Mouse (Mus musculus): ENCODE measurements around the gene Myo7a. TPM values are rescaled to one million over a fixed set of nuclear protein-coding genes. Genes with fewer than 3 reads are reported as not detected.
A peak's percentile ranks its signal among the peaks of the same experiment; 100 is the strongest.

Gene Myo7a
- total RNA-seq, 2 experiments from 2014 or later = 9.8 to 11.0 TPM

GRCm38 (mm10) chr7:98108636-98109430, 10.5 kb downstream of the Myo7a start:
- peak in 1 of 2 experiments; percentile 53 for DNase-seq (ENCODE audit: low spot score in 2 of 2)
- intact Hi-C loops (cut with DNase I) = no loop called here

DNA sequence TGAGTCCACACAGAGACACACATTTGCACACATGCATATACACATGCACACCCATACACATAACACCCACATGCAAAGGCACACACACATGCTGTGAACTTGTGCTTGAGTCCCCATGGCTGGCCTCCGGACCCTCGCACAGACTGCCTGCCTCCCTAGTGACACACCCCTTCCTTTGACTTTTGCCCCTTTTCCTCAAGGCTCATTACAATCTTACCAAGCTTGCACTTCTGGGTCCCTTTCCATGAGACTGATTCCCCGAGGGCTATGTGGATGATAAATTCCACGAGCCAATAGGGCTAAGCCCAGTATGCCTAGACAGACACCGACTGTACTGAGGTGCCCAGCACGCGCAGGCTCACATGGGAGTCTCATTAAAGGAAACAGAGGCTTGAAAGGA, 13.1 kb downstream of the Myo7a start:
- DNase-seq (ENCODE audit: low spot score in 2 of 2) = no peak
- intact Hi-C loops (cut with DNase I) = no loop called here

- intact Hi-C loops (cut with DNase I) = no loop called here
- DNase-seq (ENCODE audit: low spot score in 2 of 2) = peak in 1 of 2 experiments; percentile 54
Measured at GRCm38 (mm10) chr7:98104481-98105435, 14.6 kb downstream of the Myo7a start.

- DNase-seq (ENCODE audit: low spot score in 2 of 2) = no peak
- intact Hi-C loops (cut with DNase I) = loop anchor here (1.0 kb wide), 1 partner anchor 16 kb away; no protein-coding TSS in a partner anchor
Measured at GRCm38 (mm10) chr7:98103942-98104292, 15.4 kb downstream of the Myo7a start.

- intact Hi-C loops (cut with DNase I) = loop anchor here (1.0 kb wide), 1 partner anchor 17 kb away; no protein-coding TSS in a partner anchor
- DNase-seq (ENCODE audit: low spot score in 2 of 2) = peak; percentile 79 to 82
Measured at GRCm38 (mm10) chr7:98103002-98103941, 16.1 kb downstream of the Myo7a start.

GRCm38 (mm10) chr7:98102488-98102887, 16.8 kb downstream of the Myo7a start:
- intact Hi-C loops (cut with DNase I) = no loop called here
- no peak for DNase-seq (ENCODE audit: low spot score in 2 of 2)

GRCm38 (mm10) chr7:98097557-98097956, 21.8 kb downstream of the Myo7a start:
- intact Hi-C loops (cut with DNase I) = no loop called here
- DNase-seq (ENCODE audit: low spot score in 2 of 2) = no peak

DNA sequence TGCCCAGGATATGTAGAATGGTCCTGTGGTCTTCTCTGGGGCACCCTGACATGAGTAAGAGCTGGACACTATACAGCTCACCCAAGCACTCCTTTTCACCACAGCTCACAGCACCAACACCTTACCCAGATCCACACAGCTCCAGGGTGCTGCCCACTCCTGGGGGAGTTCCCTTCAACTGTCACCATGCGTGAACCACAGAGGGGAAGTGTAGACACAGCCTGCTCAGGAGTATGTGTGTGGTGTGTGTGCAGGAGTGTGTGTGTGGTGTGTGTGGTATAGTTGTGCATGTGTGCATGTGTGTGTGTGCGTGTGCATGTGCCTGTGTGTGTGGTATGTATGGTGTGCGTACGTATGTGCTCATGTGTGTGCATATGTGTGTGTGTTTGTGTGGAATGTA, 23.5 kb downstream of the Myo7a start:
- intact Hi-C loops (cut with DNase I) = no loop called here

GRCm38 (mm10) chr7:98086346-98086745, 33.0 kb downstream of the Myo7a start:
- no peak for DNase-seq (ENCODE audit: low spot score in 2 of 2)
- intact Hi-C loops (cut with DNase I) = loop anchor here (10.0 kb wide), 1 partner anchor 342 kb away; no protein-coding TSS in a partner anchor

More for the DNA sequence above, 23.5 kb downstream of the Myo7a start:
- no peak for DNase-seq (ENCODE audit: low spot score in 2 of 2)

GRCm38 (mm10) chr7:98085314-98085713, 34.0 kb downstream of the Myo7a start:
- intact Hi-C loops (cut with DNase I) = loop anchor here (10.0 kb wide), 1 partner anchor 341 kb away; no protein-coding TSS in a partner anchor
- no peak for DNase-seq (ENCODE audit: low spot score in 2 of 2)

GRCm38 (mm10) chr7:98084541-98085293, 34.6 kb downstream of the Myo7a start:
- intact Hi-C loops (cut with DNase I) = loop anchor here (10.0 kb wide), 1 partner anchor 340 kb away; no protein-coding TSS in a partner anchor
- no peak for DNase-seq (ENCODE audit: low spot score in 2 of 2)

- no peak for DNase-seq (ENCODE audit: low spot score in 2 of 2)
- intact Hi-C loops (cut with DNase I) = loop anchor here (10.0 kb wide), 1 partner anchor 338 kb away; no protein-coding TSS in a partner anchor
Measured at GRCm38 (mm10) chr7:98082376-98082775, 36.9 kb downstream of the Myo7a start.

GRCm38 (mm10) chr7:98077453-98077852, 41.9 kb downstream of the Myo7a start:
- intact Hi-C loops (cut with DNase I) = no loop called here
- DNase-seq (ENCODE audit: low spot score in 2 of 2) = no peak

DNA sequence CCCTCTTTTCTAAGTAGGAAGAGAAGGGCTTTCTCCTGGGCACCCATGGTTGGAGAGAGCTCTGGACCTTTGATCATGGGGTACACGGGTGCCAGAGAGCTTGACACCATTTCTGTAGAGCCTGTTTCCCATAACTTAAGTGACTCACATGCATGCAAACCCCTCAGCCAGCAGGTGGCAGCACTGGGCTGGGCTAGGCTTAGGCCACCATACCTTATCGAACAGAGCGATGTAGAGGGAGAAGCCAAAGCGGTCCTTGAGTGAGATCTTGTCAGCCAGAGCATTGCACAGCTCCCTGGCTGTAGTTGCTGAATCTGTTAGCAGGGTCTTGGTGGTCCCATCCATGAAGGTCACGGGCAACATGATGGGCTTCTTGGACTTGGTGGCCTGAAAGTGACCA, 47.7 kb downstream of the Myo7a start:
- DNase-seq (ENCODE audit: low spot score in 2 of 2) = peak; percentile 68 to 76
- intact Hi-C loops (cut with DNase I) = loop anchor here (1.0 kb wide), 1 partner anchor 49 kb away; no protein-coding TSS in a partner anchor

- intact Hi-C loops (cut with DNase I) = no loop called here
- DNase-seq (ENCODE audit: low spot score in 2 of 2) = no peak
Measured at GRCm38 (mm10) chr7:98066229-98066628, 53.1 kb downstream of the Myo7a start.

DNA sequence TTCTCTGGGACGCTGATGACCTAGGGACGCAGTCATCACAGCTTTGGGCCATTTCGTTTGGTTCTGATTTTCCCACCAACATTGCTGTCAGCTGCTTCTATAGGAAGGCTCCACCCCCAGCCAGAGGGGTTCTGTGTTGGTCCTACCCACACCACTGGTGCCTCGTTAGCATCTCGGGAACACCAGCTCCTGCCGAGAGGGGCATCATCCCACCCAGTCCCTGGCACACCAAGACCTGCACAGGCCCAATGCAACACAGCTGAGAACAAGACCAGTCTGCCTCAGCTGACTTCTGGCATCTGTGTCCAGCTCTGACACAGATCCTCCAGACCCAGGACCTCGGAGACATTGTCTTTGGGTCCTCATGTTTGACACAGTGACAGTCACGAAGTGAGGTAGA, 64.4 kb downstream of the Myo7a start:
- no peak for DNase-seq (ENCODE audit: low spot score in 2 of 2)
- intact Hi-C loops (cut with DNase I) = no loop called here

DNA sequence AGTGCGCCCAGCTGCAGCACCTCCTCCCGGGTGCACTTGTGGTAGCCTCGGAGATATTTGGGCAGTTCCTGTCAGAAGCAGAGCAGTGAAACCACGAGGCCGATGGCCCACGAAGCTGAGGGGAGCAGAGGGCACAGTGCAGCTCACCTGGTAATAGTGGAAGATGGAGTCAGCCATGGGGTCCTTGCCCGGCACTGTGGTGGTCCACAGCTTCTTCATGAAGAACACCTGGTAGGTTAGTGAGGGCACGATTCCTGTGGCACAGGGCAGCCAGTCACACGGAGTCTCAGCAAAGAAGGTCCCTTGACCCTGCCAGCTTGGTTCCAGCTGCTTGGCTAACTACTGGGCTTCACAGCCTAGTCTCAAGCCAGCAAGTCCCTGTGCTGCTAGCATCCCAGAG, 64.9 kb downstream of the Myo7a start:
- intact Hi-C loops (cut with DNase I) = no loop called here
- DNase-seq (ENCODE audit: low spot score in 2 of 2) = no peak

GRCm38 (mm10) chr7:98051980-98052379, 67.3 kb downstream of the Myo7a start:
- intact Hi-C loops (cut with DNase I) = no loop called here
- peak in 1 of 2 experiments; percentile 8 for DNase-seq (ENCODE audit: low spot score in 2 of 2)

All from left cerebral cortex, postnatal 25 days (tissue).